Mouse (Mus musculus): ENCODE results near the gene Gusb.

GRCm38 (mm10) chr5:130043741-130044140 lies 40.9 kb upstream of the Gusb start:
- no peak for TF ChIP-seq POLR2A (IDR thresholded peaks at IDR 0.05; ENCODE audit: insufficient read depth, low read length)
- no peak for TF ChIP-seq EP300 (IDR thresholded peaks at IDR 0.05; ENCODE audit: insufficient read depth, low read depth, low read length)
- no peak for TF ChIP-seq CTCF (IDR thresholded peaks at IDR 0.05; ENCODE audit: low read depth, low read length)

All from ES-Bruce4 (cell line).